Mouse (Mus musculus): ENCODE results near the gene Nipsnap1. TPM values are rescaled to one million over a fixed set of nuclear protein-coding genes. Genes with fewer than 3 reads are reported as not detected.

Gene Nipsnap1
- polyA plus RNA-seq (2014; fragmentation: Illumina TruSeq; extraction: RNeasy Lipid Tissue Mini Kit (QIAGEN cat#74804); ENCODE audit: low read depth, low replicate concordance): 218 TPM

DNA sequence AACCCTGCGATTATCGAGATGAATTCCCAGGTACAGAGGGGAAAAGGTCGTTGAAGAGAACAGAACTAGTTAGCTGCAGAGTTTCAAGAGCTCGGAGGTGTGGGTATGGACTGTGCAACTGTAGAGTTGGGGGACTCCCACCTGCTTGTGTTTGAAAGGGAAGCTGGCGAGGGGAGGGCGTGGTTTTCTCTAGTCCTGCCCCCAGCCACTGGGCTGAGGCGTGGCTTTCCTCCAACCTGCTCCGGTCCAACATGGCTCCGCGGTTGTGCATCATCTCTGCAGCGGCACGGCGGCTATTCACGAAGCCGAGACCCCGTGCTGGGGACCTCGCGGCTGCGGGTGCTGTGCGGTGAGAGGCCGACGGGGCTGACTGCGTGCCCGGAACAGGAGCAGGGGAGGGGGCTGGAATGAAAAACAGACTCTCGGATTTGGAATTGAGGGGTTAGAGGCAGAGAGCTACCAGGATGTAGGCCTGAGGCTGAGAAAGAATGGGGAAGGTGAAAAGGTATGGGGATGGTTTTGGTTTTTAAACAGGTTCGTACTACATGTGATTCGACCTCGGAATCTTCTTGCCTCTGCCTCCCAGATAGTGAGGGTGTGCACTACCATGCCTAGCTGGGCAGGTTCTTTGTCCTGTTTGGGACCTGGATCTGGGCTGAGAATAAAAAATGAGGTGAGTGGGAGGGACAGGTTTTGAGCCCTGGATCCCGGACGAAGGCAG, at the start of gene Nipsnap1:
Nipsnap1 (plus strand) TSS at position 197 of the 721 bp plus-strand sequence.

DNA sequence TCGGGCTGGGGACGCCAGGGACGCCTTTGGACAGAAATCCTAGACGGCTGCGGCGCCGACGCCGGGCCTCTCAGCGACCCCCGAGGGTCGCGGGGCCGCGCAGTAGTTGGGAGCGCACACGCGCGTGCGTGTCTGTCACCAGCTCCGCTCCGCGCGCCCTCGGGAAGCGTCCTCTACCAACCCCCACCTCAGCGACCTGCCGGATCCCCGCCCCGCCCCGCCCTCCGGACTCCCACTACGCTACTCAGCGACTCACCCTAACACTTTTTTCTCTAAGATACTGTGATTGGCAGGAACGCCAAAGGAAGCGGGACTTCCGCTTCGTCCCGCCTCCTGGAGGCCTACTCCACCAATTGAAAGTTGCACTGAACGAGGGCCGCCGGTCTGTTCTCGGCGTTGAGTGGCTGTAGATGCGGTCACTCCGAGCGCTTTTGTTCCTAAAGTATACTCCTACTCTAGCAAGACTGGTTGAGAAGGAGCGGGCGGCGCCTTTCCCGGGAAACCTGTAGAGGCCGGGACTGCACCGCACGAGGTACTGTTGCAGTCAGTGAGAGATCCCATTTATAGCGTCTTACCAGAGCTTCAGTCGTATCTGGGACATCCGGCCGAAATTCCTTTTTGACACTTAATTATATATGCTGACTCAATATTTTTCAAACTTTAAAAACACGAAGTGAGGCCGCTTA, 24.4 kb upstream of the Nipsnap1 start, which contains the start of gene Nf2:
Nf2 (minus strand) TSS at position 279 of the 686 bp plus-strand sequence.

DNA sequence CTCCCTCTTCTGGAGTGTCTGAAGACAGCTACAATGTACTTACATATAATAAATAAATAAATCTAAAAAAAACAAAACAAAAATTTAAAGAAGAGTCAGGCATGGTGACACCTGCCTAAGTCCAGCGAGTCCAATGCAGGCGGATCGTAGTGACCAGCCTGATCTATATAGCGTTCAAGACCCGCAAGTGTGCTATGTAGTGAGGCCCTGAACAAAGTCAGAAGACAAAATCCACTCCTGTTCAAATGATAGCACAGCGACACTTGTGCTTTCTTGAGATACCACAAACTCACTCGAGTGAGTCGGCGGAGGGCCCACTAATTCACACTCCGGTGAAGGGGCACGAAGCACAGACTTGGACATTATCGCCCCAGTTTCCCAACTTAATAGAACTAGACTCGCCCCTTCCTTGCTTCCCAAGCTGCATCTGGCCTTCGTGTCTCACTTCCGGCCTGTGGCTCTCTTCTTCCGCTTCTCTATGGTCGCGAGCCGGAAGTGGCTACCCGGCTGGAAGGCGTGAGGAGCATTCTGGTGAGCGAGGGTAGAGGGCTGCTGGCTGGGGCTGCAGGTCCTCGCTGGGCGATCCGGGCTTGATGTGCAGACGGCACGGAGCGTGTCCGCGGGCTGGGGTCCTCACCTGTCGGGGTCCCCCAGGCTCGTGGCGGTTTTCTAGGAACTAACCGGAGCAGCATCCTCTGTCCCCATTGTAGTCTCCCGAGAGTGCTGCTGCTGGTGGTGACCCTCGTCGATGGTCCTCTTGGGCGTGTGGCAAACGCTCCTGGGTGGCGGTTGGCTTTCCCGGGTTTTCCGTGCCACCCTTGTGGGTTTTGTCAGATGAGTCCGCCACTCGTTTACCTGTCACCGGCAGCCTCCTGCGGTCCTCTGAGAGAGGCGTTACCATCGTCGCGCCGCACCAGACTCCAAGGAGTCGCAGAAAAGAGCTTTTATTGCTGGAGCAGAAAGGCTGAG, 21.4 kb downstream of the Nipsnap1 start, which contains the start of gene Thoc5:
Thoc5 (plus strand) TSS at position 473 of the 969 bp plus-strand sequence.

Other genes with a start within 250 kb of the Nipsnap1 start
- gene Ascc2, start 236.2 kb upstream of the Nipsnap1 start, polyA plus RNA-seq (2014; fragmentation: Illumina TruSeq; extraction: RNeasy Lipid Tissue Mini Kit (QIAGEN cat#74804); ENCODE audit: low read depth, low replicate concordance): 6.0 TPM
- gene Uqcr10, start 169.6 kb upstream of the Nipsnap1 start, polyA plus RNA-seq (2014; fragmentation: Illumina TruSeq; extraction: RNeasy Lipid Tissue Mini Kit (QIAGEN cat#74804); ENCODE audit: low read depth, low replicate concordance): 30.9 TPM
- gene Zmat5, start 169.3 kb upstream of the Nipsnap1 start, polyA plus RNA-seq (2014; fragmentation: Illumina TruSeq; extraction: RNeasy Lipid Tissue Mini Kit (QIAGEN cat#74804); ENCODE audit: low read depth, low replicate concordance): not detected
- gene Cabp7, start 127.2 kb upstream of the Nipsnap1 start, polyA plus RNA-seq (2014; fragmentation: Illumina TruSeq; extraction: RNeasy Lipid Tissue Mini Kit (QIAGEN cat#74804); ENCODE audit: low read depth, low replicate concordance): not detected
- gene Nf2, start 24.4 kb upstream of the Nipsnap1 start, polyA plus RNA-seq (2014; fragmentation: Illumina TruSeq; extraction: RNeasy Lipid Tissue Mini Kit (QIAGEN cat#74804); ENCODE audit: low read depth, low replicate concordance): 22.1 TPM
- 5.0 TPM for gene Thoc5, start 21.4 kb downstream of the Nipsnap1 start, polyA plus RNA-seq (2014; fragmentation: Illumina TruSeq; extraction: RNeasy Lipid Tissue Mini Kit (QIAGEN cat#74804); ENCODE audit: low read depth, low replicate concordance)
- gene Nefh, start 74.1 kb downstream of the Nipsnap1 start, polyA plus RNA-seq (2014; fragmentation: Illumina TruSeq; extraction: RNeasy Lipid Tissue Mini Kit (QIAGEN cat#74804); ENCODE audit: low read depth, low replicate concordance): 0.21 TPM
- gene Ap1b1, start 112.9 kb downstream of the Nipsnap1 start, polyA plus RNA-seq (2014; fragmentation: Illumina TruSeq; extraction: RNeasy Lipid Tissue Mini Kit (QIAGEN cat#74804); ENCODE audit: low read depth, low replicate concordance): 27.8 TPM
- not detected for gene Rasl10a, start 184.2 kb downstream of the Nipsnap1 start, polyA plus RNA-seq (2014; fragmentation: Illumina TruSeq; extraction: RNeasy Lipid Tissue Mini Kit (QIAGEN cat#74804); ENCODE audit: low read depth, low replicate concordance)
- gene Gas2l1, start 191.4 kb downstream of the Nipsnap1 start, polyA plus RNA-seq (2014; fragmentation: Illumina TruSeq; extraction: RNeasy Lipid Tissue Mini Kit (QIAGEN cat#74804); ENCODE audit: low read depth, low replicate concordance): 1.3 TPM
- gene Rhbdd3, start 225.0 kb downstream of the Nipsnap1 start, polyA plus RNA-seq (2014; fragmentation: Illumina TruSeq; extraction: RNeasy Lipid Tissue Mini Kit (QIAGEN cat#74804); ENCODE audit: low read depth, low replicate concordance): 0.56 TPM
- gene Ewsr1, start 225.3 kb downstream of the Nipsnap1 start, polyA plus RNA-seq (2014; fragmentation: Illumina TruSeq; extraction: RNeasy Lipid Tissue Mini Kit (QIAGEN cat#74804); ENCODE audit: low read depth, low replicate concordance): 103 TPM